Mouse (Mus musculus) lung, postnatal 0 days (tissue): Measurements from ENCODE around the gene Map3k10.

Source experiments
- CTCF ChIP-seq: IDR thresholded peaks from 2 replicates; pipeline ENCODE4 v1.5.1; 2016; ENCODE audit warnings: antibody characterized with exemption, mild to moderate bottlenecking
- EP300 ChIP-seq: IDR thresholded peaks from 2 replicates; pipeline ENCODE4 v1.6.1; 2016; ENCODE audit warnings: antibody characterized with exemption, mild to moderate bottlenecking, control low read depth

GRCm38 (mm10) chr7:27673575-27674131, 745 bp downstream of the Map3k10 start:
- no peak for TF ChIP-seq CTCF
- TF ChIP-seq EP300 = no peak
